Mouse (Mus musculus): ENCODE measurements around the gene Ifnl2. TPM values are rescaled to one million over a fixed set of nuclear protein-coding genes. Genes with fewer than 3 reads are reported as not detected.
A peak's percentile ranks its signal among the peaks of the same experiment; 100 is the strongest.
"Not testable (repeated sequence)": the region's sequence is repeated elsewhere in the genome, so short reads cannot be mapped to it uniquely, and the experiment has no call there.

Gene Ifnl2
- polyA plus RNA-seq, 1 experiment from 2014 or later = not detected

GRCm38 (mm10) chr7:28540526-28540925 lies 30.3 kb upstream of the Ifnl2 start, which contains the start of gene Sycn:
Gene Sycn, plus strand, starts transcription at chr7:28540885.
- Histone ChIP-seq H3K27me3 (peaks cover 18% of the 10 kb centered on the region), H3K27ac (no peak within 1 kb of the TSS), H3K4me1 (peaks cover 13% of the 10 kb centered on the region), H3K36me3 (no peaks in the 10 kb centered on the region), H3K9ac (no peak within 1 kb of the TSS), H3K4me2 (no peak within 1 kb of the TSS), H3K4me3 (replicated peaks) (no peak within 1 kb of the TSS), H3K9me3 (replicated peaks) (no peaks in the 10 kb centered on the region)
- WGBS = 70% methylated on average over 4 of the region's 4 CpGs
- no peak for ATAC-seq (replicated peaks; ENCODE audit: low FRiP score)

GRCm38 (mm10) chr7:28538886-28539285 lies 28.6 kb upstream of the Ifnl2 start:
- not testable (repeated sequence) for H3K4me2 ChIP-seq; H3K27me3 ChIP-seq; H3K4me3 ChIP-seq (replicated peaks); H3K27ac ChIP-seq; H3K9me3 ChIP-seq (replicated peaks); ATAC-seq (replicated peaks; ENCODE audit: low FRiP score); H3K36me3 ChIP-seq; H3K9ac ChIP-seq; H3K4me1 ChIP-seq
- WGBS = 85% methylated on average over 6 of the region's 6 CpGs

DNA sequence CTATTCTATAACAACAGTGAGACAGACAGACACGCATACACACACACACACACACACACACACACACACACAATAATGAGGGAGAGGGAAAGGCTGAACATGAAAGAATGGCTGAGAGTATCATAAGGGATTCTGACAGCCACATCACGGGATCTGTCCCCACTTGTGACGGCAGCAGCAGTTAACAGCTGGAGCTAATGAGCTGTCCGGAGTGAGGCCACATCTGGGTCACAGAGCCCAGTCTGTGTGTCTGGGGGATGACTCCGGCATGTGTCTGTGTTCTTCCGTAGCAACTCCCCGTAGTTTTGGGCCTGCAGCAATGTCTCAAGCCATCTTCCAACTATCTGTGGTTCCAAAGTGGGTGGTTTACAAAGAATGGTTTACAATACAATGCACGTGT lies 21.8 kb upstream of the Ifnl2 start:
- Histone ChIP-seq H3K27ac (no peak overlapping the region), H3K27me3 (no peaks in the 10 kb centered on the region), H3K4me1 (peaks cover 8% of the 10 kb centered on the region), H3K36me3 (no peaks in the 10 kb centered on the region), H3K9ac (no peak overlapping the region), H3K9me3 (replicated peaks) (no peaks in the 10 kb centered on the region), H3K4me3 (replicated peaks) (no peak overlapping the region), H3K4me2 (no peak overlapping the region)
- WGBS = 44% methylated on average over 8 of the region's 8 CpGs
- ATAC-seq (replicated peaks; ENCODE audit: low FRiP score) = no peak

DNA sequence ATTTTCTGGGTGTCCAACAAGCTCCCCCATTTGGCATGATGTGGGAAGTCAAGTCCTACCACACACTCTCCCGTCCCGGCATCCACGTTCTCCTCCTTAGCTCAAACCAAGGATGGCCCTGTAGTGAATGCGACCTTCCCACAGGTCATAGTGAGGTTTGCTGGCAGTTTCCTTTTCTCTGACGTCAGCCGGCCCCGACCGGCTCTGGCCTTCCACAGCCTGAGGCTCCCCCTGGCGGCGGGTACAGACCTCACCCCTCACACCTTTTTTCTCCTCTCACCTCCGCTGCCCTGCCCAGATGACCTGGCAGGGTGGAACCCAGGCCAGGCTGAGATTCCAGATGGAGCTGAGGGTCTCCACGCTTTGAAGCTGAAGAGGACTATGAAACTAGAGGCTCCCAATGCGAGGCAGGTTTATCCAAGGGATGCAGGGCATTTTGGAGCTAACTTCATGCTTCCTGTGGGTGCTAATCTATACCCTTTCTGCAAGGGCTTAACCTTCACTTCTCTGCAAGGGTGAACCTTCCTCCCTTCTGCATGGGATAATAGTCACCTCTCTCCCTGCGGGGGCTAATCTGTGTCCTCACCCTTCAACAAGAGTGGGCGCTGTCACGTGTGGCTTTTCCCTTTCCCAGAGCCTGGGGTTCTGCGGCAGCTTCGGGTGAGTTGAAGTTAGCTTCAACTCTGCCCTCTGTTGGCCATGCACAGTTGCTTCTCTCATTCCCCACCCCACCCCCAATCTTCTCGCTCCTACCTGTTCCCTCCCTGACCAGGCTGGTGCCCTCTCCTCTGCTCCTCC lies 17.9 kb upstream of the Ifnl2 start:
- Histone ChIP-seq H3K27me3 (no peaks in the 10 kb centered on the region), H3K4me3 (replicated peaks) (no peak overlapping the region), H3K4me2 (peak overlapping the region; percentile 1; the same call in 1 of the 2 replicates), H3K4me1 (peaks cover 8% of the 10 kb centered on the region), H3K9me3 (replicated peaks) (no peaks in the 10 kb centered on the region), H3K27ac (no peak overlapping the region), H3K9ac (no peak overlapping the region), H3K36me3 (no peaks in the 10 kb centered on the region)
- peak; percentile 40; the same call in 1 of the 2 replicates for ATAC-seq (replicated peaks; ENCODE audit: low FRiP score)
- 10% methylated on average over 19 of the region's 19 CpGs for WGBS

- not testable (repeated sequence) for ATAC-seq (replicated peaks; ENCODE audit: low FRiP score); H3K27ac ChIP-seq; H3K4me1 ChIP-seq; H3K4me2 ChIP-seq; H3K9me3 ChIP-seq (replicated peaks); H3K36me3 ChIP-seq; H3K9ac ChIP-seq; H3K4me3 ChIP-seq (replicated peaks); H3K27me3 ChIP-seq
- WGBS = 75% methylated on average over 5 of the region's 6 CpGs
Measured at GRCm38 (mm10) chr7:28522536-28522935, 12.3 kb upstream of the Ifnl2 start, which contains the start of gene Ifnl3. Gene Ifnl3, plus strand, starts transcription at chr7:28522836.

DNA sequence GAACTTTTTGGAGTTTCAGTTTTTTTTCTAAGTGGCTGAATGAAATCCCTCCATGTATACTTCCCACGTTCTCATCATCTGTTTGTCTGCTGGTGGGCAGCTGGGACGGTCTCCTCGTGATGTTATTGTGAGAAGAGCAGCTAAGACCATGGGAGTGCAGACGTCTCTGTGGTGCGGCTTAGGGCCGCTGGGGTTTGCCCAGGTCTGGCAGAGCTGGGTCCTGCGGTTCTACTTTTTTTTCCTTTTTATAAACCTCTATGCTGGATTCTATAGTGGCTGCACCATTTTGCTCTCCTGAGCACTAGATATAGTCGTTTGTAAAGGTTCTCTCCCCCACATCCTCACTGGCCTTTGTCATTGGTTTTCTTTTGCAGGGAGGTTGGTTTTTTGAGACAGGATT lies 1.2 kb upstream of the Ifnl2 start:
- Histone ChIP-seq H3K27ac (no peak overlapping the region), H3K27me3 (no peaks in the 10 kb centered on the region), H3K36me3 (no peaks in the 10 kb centered on the region), H3K9ac (no peak overlapping the region), H3K9me3 (replicated peaks) (no peaks in the 10 kb centered on the region), H3K4me3 (replicated peaks) (no peak overlapping the region), H3K4me2 (no peak overlapping the region), H3K4me1 (no peaks in the 10 kb centered on the region)
- 71% methylated on average over 8 of the region's 8 CpGs for WGBS
- ATAC-seq (replicated peaks; ENCODE audit: low FRiP score) = no peak

- not testable (repeated sequence) for H3K9ac ChIP-seq; ATAC-seq (replicated peaks; ENCODE audit: low FRiP score); H3K4me3 ChIP-seq (replicated peaks); H3K36me3 ChIP-seq; H3K9me3 ChIP-seq (replicated peaks); H3K4me2 ChIP-seq; H3K27ac ChIP-seq; H3K4me1 ChIP-seq; H3K27me3 ChIP-seq
- WGBS = 69% methylated on average over 2 of the region's 2 CpGs
Measured at GRCm38 (mm10) chr7:28509121-28509520, 1.1 kb downstream of the Ifnl2 start.

DNA sequence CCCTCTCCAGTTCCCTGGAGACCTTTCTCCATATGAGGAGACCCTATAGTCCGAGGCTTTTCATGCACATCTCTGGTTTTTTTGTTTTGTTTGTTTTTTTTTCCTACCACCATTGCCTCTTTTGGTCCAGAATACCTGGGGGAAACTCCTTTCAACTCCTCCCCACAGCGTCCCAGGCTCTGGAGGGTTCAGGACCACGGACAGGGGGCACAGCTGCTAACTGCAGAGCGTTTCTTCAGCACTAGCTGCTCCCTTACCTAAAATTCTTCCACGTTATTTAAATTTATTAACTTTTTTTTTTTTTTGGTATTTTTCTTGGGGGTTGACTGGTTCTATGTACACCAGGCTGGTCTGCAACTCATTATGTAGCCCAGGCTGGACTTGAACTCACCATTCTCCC lies 4.7 kb downstream of the Ifnl2 start:
- Histone ChIP-seq H3K27ac (no peak overlapping the region), H3K9me3 (replicated peaks) (0 out of 2 replicates have a peak, but pooled peaks cover 4% of the 10 kb centered on the region), H3K4me3 (replicated peaks) (no peak overlapping the region), H3K27me3 (peaks cover 5% of the 10 kb centered on the region; the same call in 1 of the 2 replicates), H3K4me2 (no peak overlapping the region), H3K4me1 (no peaks in the 10 kb centered on the region), H3K36me3 (no peaks in the 10 kb centered on the region), H3K9ac (no peak overlapping the region)
- WGBS = 4% methylated on average over 5 of the region's 5 CpGs
- ATAC-seq (replicated peaks; ENCODE audit: low FRiP score) = no peak

GRCm38 (mm10) chr7:28495426-28495825 lies 14.8 kb downstream of the Ifnl2 start:
- Histone ChIP-seq H3K4me2 (no peak overlapping the region), H3K9me3 (replicated peaks) (no peaks in the 10 kb centered on the region), H3K9ac (no peak overlapping the region), H3K27me3 (no peaks in the 10 kb centered on the region), H3K27ac (no peak overlapping the region), H3K36me3 (no peaks in the 10 kb centered on the region), H3K4me3 (replicated peaks) (no peak overlapping the region), H3K4me1 (peaks cover 5% of the 10 kb centered on the region; the same call in 1 of the 2 replicates)
- ATAC-seq (replicated peaks; ENCODE audit: low FRiP score) = no peak
- 66% methylated on average over 11 of the region's 11 CpGs for WGBS

DNA sequence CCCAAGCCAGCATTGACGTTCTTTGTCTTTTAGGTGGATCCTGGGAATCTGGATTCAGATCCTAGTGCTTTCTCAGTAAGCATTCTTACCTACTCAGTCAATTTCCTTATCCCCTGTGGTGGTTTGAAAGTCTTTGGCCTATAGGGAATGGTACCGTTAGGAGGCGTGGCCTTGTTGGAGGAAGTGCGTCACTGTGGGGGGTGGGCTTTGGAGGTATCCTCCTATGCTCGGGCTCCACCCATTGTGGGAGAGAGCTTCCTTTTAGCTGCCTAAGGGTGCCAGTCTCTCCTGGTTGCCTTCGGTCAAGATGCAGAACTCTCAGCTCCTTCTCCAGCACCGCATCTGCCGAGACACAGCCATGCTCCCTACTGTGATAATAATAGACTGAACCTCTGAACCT lies 17.9 kb downstream of the Ifnl2 start:
- WGBS = 89% methylated on average over 8 of the region's 8 CpGs
- Histone ChIP-seq H3K9ac (no peak overlapping the region), H3K36me3 (no peaks in the 10 kb centered on the region), H3K4me1 (peaks cover 19% of the 10 kb centered on the region), H3K27me3 (peaks cover 9% of the 10 kb centered on the region; the same call in 1 of the 2 replicates), H3K4me2 (no peak overlapping the region), H3K27ac (no peak overlapping the region), H3K4me3 (replicated peaks) (no peak overlapping the region), H3K9me3 (replicated peaks) (no peaks in the 10 kb centered on the region)
- ATAC-seq (replicated peaks; ENCODE audit: low FRiP score) = no peak

GRCm38 (mm10) chr7:28490903-28491302 lies 19.4 kb downstream of the Ifnl2 start:
- no peak overlapping the region for H3K27ac ChIP-seq
- H3K9ac ChIP-seq = no peak overlapping the region
- H3K4me3 ChIP-seq (replicated peaks) = peak overlapping the region; percentile 18
- peaks cover 16% of the 10 kb centered on the region for H3K27me3 ChIP-seq
- H3K4me1 ChIP-seq = peaks cover 19% of the 10 kb centered on the region
- H3K4me2 ChIP-seq = peak overlapping the region; percentile 44
- no peaks in the 10 kb centered on the region for H3K36me3 ChIP-seq
- 30% methylated on average over 14 of the region's 14 CpGs for WGBS
- no peak for ATAC-seq (replicated peaks; ENCODE audit: low FRiP score)
- H3K9me3 ChIP-seq (replicated peaks) = no peaks in the 10 kb centered on the region

DNA sequence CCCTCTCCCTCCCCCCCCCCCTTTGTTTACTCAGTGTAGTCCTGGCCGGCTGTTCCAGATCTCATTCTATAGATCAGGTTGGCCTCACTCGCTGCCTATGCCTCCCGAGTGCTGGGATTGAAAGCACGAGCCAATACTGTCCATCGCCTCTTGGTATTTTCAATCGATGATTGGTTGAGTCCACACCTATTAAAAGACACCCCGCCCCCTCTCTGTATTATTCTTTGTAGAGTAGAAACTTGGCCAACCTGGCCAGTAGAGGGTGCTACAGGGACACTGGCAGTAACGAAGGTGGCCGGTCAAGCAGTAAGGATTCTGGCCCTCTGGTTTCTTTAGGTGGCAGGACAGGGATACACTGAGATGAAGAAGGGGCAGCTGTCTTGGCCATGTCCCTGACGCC lies 19.8 kb downstream of the Ifnl2 start:
- no peaks in the 10 kb centered on the region for H3K36me3 ChIP-seq
- H3K9ac ChIP-seq = no peak overlapping the region
- H3K4me3 ChIP-seq (replicated peaks) = peak overlapping the region; percentile 18
- peaks cover 19% of the 10 kb centered on the region for H3K4me1 ChIP-seq
- H3K27ac ChIP-seq = no peak overlapping the region
- ATAC-seq (replicated peaks; ENCODE audit: low FRiP score) = peak; percentile 64
- no peaks in the 10 kb centered on the region for H3K9me3 ChIP-seq (replicated peaks)
- WGBS = 4% methylated on average over 10 of the region's 10 CpGs
- peak overlapping the region; percentile 44 for H3K4me2 ChIP-seq
- H3K27me3 ChIP-seq = peaks cover 16% of the 10 kb centered on the region
